Mouse (Mus musculus) myocyte (in vitro differentiated cells): ENCODE data around the gene 1700016C15Rik. TPM values are rescaled to one million over a fixed set of nuclear protein-coding genes. Genes with fewer than 3 reads are reported as not detected.
A peak's percentile ranks its signal among the peaks of the same experiment; 100 is the strongest.

Source experiments
- H3K27me3 ChIP-seq: one replicate; pipeline ENCODE4 v1.6.1; 2011; ENCODE audit not compliant: control insufficient read depth, insufficient read depth, insufficient read length
- H3K36me3 ChIP-seq: one replicate; pipeline ENCODE4 v1.6.1; 2011; ENCODE audit not compliant: control insufficient read depth, insufficient read depth
- H3K4me2 ChIP-seq: one replicate; pipeline ENCODE4 v1.6.1; 2011; ENCODE audit warnings: low read depth, control low read depth
- H3K4me3 ChIP-seq: one replicate; pipeline ENCODE4 v1.5.1; 2011; ENCODE audit warnings: mild to moderate bottlenecking, control low read depth, moderate library complexity
- H3K79me2 ChIP-seq: one replicate; pipeline ENCODE4 v1.6.1; 2011; ENCODE audit not compliant: control insufficient read depth, insufficient read depth
- H3ac ChIP-seq: one replicate; pipeline ENCODE4 v1.6.1; 2011; ENCODE audit not compliant: control insufficient read depth, insufficient read length
- CEBPB ChIP-seq: IDR thresholded peaks from 2 replicates; pipeline ENCODE4 v1.6.1; 2011; ENCODE audit warnings: mild to moderate bottlenecking, moderate library complexity; ENCODE audit not compliant: poor library complexity, insufficient read depth, severe bottlenecking
- E2F4 ChIP-seq: IDR thresholded peaks from one replicate; pipeline ENCODE4 v1.6.1; 2011; ENCODE audit warnings: mild to moderate bottlenecking, control low read depth, moderate library complexity; ENCODE audit not compliant: insufficient read depth
- MAX ChIP-seq: IDR thresholded peaks from one replicate; pipeline ENCODE4 v1.6.1; 2011; ENCODE audit warnings: low read depth, mild to moderate bottlenecking, control low read depth
- MYOD1 ChIP-seq, 3 experiments: IDR thresholded peaks; one replicate each; pipeline ENCODE4 v1.6.1; 2011; ENCODE audit warnings: control low read depth in 2 of 3, low read depth in 2 of 3, mild to moderate bottlenecking in 2 of 3, moderate library complexity in 1 of 3; ENCODE audit not compliant: insufficient read length in 2 of 3, control insufficient read depth in 1 of 3
- MYOG ChIP-seq, 3 experiments: IDR thresholded peaks; one replicate each; pipeline ENCODE4 v1.6.1; 2011; ENCODE audit warnings: control low read depth in 2 of 3, low read depth in 2 of 3, mild to moderate bottlenecking in 2 of 3; ENCODE audit not compliant: insufficient read length in 2 of 3, control insufficient read depth in 1 of 3, insufficient read depth in 1 of 3
- POLR2A ChIP-seq: IDR thresholded peaks from one replicate; pipeline ENCODE4 v1.6.1; 2011; ENCODE audit warnings: low read depth, mild to moderate bottlenecking, control low read depth, moderate library complexity; ENCODE audit not compliant: insufficient read length
- POLR2AphosphoS2 ChIP-seq: IDR thresholded peaks from one replicate; pipeline ENCODE4 v1.6.1; 2011; ENCODE audit warnings: low read depth, control low read depth; ENCODE audit not compliant: insufficient read length
- REST ChIP-seq: IDR thresholded peaks from one replicate; pipeline ENCODE4 v1.6.1; 2011; ENCODE audit warnings: mild to moderate bottlenecking, control low read depth, moderate library complexity; ENCODE audit not compliant: insufficient read depth, insufficient read length
- SRF ChIP-seq: IDR thresholded peaks from one replicate; pipeline ENCODE4 v1.6.1; 2011; ENCODE audit warnings: low read depth; ENCODE audit not compliant: control insufficient read depth, insufficient read length
- TCF12 ChIP-seq: IDR thresholded peaks from one replicate; pipeline ENCODE4 v1.6.1; 2011; ENCODE audit warnings: mild to moderate bottlenecking, control low read depth; ENCODE audit not compliant: poor library complexity, insufficient read depth, severe bottlenecking
- TCF3 ChIP-seq: IDR thresholded peaks from one replicate; pipeline ENCODE4 v1.6.1; 2011; ENCODE audit warnings: low read depth, control low read depth; ENCODE audit not compliant: insufficient read length
- USF1 ChIP-seq: IDR thresholded peaks from one replicate; pipeline ENCODE4 v1.6.1; 2011; ENCODE audit warnings: low read depth, mild to moderate bottlenecking, control low read depth, moderate library complexity
- polyA plus RNA-seq: library from polyadenylated mRNA; unstranded; fragments of >200 nt; fragmentation: generic; extraction: Trizol; gene quantifications from one replicate; pipeline ENCODE4 v1.2.1, GENCODE M21; 2012; ENCODE audit warnings: missing spikeins

1700016C15Rik gene
- polyA plus RNA-seq, 1 experiment = not detected

DNA sequence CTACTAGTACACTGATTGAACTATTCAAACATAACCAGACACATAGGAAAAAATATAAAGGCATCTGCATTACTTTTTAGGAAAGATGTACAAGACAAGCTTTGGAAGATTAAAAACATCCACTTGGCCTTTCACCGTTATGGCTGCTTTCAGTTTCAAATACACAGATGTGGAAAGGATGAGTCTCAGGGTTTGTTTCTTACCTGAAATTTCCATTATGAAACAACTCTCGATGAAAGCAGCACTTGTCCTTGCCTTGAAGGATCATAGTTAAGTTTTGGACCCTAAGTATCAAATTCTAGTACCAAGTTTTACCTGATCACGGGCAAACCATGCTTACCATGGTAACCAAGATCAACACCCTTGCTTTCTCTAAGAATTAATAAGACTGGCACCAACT lies 63.2 kb downstream of the 1700016C15Rik start:
- no peak overlapping the region for H3K4me2 ChIP-seq
- TF ChIP-seq TCF3 (no peak), TCF12 (no peak), MYOD1 (IDR thresholded peaks at IDR 0.05; ENCODE audit: control insufficient read depth in 1 of 3, insufficient read length in 2 of 3, low read depth in 2 of 3) (no peak), USF1 (no peak), MAX (no peak), CEBPB (no peak), REST (no peak), SRF (no peak), POLR2A (no peak), POLR2AphosphoS2 (no peak)
- no peaks in the 10 kb centered on the region for H3K36me3 ChIP-seq
- H3ac ChIP-seq = no peak overlapping the region
- peaks cover 82% of the 10 kb centered on the region for H3K79me2 ChIP-seq
- H3K27me3 ChIP-seq = no peaks in the 10 kb centered on the region
- H3K4me3 ChIP-seq = no peak overlapping the region

DNA sequence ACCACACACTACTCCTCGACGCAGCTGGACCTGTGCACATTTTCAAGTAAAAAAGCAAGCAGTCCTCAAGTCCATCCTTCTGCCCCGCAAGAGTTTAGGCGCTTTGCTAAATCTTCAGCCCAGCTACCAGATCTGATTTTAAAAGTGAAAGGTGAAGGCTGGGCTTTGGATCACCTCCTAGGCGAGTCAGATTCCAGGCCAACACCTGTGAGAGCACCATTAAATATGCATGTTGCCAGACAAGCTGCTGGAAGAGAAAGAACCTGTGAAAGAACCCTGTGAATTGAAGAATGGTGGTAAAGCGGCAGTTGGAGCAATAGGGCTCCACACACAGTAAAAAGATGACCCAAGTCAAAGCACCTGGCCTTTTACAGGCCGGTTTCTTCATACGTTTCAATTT lies 65.3 kb downstream of the 1700016C15Rik start:
- Histone ChIP-seq H3K4me2 (peak overlapping the region; percentile 72), H3K27me3 (no peaks in the 10 kb centered on the region), H3K36me3 (no peaks in the 10 kb centered on the region), H3K79me2 (peaks cover 61% of the 10 kb centered on the region), H3ac (no peak overlapping the region), H3K4me3 (peak overlapping the region; percentile 79)
- TF ChIP-seq SRF (no peak), POLR2A (no peak), REST (no peak), TCF12 (no peak), CEBPB (no peak), MAX (no peak), POLR2AphosphoS2 (no peak), TCF3 (no peak), MYOD1 (IDR thresholded peaks at IDR 0.05; ENCODE audit: control insufficient read depth in 1 of 3, insufficient read length in 2 of 3, low read depth in 2 of 3) (no peak), E2F4 (no peak), MYOG (IDR thresholded peaks at IDR 0.05; ENCODE audit: control insufficient read depth in 1 of 3, insufficient read depth in 1 of 3, insufficient read length in 2 of 3, low read depth in 2 of 3) (no peak)

DNA sequence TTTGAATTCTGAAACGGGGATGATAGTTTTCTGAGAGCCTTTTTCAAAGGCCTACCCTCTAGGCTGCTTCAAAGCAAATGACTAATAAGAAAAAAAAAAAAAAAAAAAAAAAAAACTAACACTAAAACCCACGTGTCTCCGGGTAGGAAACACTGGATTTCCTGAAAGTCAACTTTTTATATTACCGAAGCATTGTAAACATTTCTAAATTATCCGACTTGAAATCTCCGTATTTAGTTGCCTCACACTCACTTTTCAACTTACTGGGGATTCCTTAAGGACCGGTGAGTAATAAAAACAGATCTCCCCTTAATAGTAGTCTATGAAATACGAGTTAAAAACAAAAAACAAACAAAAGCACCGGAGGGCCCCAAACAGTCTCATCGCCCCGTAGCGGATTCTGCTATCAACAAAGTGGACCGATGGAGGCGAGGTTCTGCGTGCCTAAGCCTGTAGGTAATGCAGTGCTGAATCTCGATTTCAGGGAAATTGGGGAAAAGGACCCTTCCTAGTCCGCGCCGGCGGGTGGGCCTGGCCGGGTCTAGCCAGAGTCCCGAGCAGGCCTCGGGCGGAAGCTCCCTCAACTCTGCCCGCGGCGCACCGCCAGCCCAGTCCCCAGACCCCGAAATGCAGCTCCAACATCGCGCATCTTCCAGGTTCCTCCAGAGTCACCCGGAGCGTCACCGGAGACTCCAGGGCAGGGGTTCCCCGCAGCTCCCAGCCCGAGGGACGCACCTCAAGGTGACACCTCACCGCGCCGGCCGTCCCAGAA lies 66.0 kb downstream of the 1700016C15Rik start:
- no peaks in the 10 kb centered on the region for H3K36me3 ChIP-seq
- peak overlapping the region; percentile 50 for H3ac ChIP-seq
- H3K4me3 ChIP-seq = peak overlapping the region; percentile 79
- no peaks in the 10 kb centered on the region for H3K27me3 ChIP-seq
- H3K4me2 ChIP-seq = peak overlapping the region; percentile 72
- peaks cover 54% of the 10 kb centered on the region for H3K79me2 ChIP-seq
- no peak for TF ChIP-seq E2F4
- peak; percentile 1 for TF ChIP-seq USF1

GRCm38 (mm10) chr1:177796193-177796939 lies 66.8 kb downstream of the 1700016C15Rik start, which contains the start of gene Adss:
TSS of gene Adss (minus strand) at chr1:177796511.
- peak within 1 kb of the TSS; percentile 79 for H3K4me3 ChIP-seq
- peak within 1 kb of the TSS; percentile 50 for H3ac ChIP-seq
- peaks cover 46% of the 10 kb centered on the region for H3K79me2 ChIP-seq
- H3K36me3 ChIP-seq = no peaks in the 10 kb centered on the region
- H3K4me2 ChIP-seq = peak within 1 kb of the TSS; percentile 81
- TF ChIP-seq POLR2AphosphoS2 (peak; percentile 91), MYOD1 (IDR thresholded peaks at IDR 0.05; ENCODE audit: control insufficient read depth in 1 of 3, insufficient read length in 2 of 3, low read depth in 2 of 3) (peak in 1 of 3 experiments; percentile 26), MAX (no peak), POLR2A (peak; percentile 88), E2F4 (peak; percentile 56), MYOG (IDR thresholded peaks at IDR 0.05; ENCODE audit: control insufficient read depth in 1 of 3, insufficient read depth in 1 of 3, insufficient read length in 2 of 3, low read depth in 2 of 3) (peak in 1 of 3 experiments; percentile 4), SRF (peak; percentile 41), USF1 (no peak), TCF12 (no peak), CEBPB (no peak), REST (no peak), TCF3 (no peak)
- no peaks in the 10 kb centered on the region for H3K27me3 ChIP-seq
